Mouse (Mus musculus): Measurements from ENCODE around the gene Ikzf4.
A peak's percentile ranks its signal among the peaks of the same experiment; 100 is the strongest.

The Ikzf4 gene

DNA sequence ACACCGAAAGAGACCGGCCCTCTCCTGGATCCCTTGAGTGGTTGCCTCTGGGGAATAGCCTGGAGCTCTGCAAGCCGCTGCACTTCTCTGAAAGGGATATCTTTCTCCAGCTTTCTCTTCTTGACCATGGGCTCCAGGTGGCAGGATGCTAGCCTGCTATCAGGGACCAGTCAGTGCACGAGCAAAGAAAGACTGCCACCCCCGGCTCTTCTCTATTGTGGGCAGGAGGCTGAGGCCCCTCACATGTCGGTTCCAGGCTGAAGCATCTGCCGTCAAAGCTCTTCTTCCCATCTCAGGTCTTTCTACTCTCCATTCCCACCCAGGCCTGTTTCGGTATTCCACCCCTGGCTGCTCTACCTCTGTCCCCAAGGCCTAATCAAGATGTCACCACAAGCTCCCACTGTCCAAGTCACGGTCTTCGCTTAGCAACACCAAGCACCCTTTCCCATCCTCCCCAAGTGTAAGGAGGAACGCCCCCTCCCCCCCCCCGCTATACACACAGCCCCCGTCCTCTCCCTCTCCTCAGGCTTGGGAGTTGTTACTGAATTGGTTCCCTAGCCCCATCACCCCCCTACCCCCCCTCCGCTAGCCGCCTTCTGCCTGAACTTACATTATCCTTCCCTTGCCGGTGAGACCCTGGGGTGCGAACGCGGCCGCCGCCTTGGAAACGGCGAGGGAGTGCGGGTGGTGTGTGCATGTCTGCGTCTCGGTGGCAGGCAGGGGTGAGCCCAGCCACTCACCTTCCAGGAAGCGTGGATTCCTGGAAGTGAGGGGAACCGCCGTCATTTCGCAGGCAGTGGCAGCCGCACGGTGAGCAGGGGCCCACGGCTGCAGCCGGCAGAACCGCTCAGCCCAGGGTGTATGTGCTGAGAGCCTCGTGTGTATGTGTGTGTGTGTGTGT is at the start of gene Ikzf4:
Gene Ikzf4, minus strand, starts transcription at position 881 of the 901 bp plus-strand sequence.
- DNase-seq (ENCODE audit: low spot score): no peak

DNA sequence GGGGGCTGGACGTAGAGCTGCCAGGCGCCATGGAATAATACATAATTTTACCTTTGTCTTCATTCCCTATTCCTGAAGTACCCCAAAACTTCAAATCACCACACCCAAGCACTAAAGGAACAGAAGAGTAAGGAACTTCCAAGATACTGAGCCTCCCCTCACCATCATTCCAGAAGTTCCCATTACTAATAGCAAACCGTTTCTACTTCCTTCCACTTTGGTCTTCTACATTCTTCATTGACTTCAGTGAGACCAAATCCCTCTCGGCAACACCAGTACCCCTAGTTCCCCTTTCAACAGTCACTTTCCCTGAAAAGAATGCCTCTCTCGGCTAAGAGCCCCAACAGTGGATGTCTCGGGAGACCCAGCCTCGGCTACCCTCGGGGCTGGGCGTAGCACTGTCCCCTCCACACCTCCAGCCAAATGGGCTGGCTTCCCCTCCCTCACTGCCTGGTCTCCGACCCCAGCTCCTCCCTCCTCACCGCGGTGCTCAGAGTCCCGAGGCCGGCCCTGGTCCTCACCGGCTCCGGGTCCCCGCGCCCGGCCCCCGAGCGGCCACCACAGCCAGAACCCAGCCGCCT is 49.7 kb upstream of the Ikzf4 start:
- no peak for DNase-seq (ENCODE audit: low spot score)

DNA sequence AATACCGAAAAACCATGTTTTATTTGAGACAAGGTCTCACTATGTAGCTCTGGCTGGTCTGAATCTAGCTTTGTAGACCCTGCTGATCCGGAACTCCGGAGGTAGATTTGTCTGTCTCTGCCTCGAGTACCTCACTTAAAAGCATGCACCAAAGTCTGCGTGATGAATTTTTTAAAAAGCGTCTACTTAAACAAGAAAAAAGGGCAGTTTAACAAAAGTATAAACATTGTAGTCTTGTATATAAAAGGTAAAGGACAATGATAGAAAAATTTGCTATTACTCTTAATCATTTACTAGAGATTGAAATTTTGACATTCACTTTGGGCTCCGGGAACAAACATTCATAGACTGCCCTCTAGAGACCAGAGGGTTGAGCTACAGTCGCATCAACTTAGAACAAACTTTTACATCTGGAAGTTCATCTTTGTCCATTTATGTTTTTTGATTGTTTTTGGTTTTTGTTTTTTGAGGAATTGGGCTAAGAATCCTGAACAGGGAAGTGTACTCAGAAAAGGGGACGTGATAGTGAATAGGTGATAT is 28.7 kb upstream of the Ikzf4 start:
- DNase-seq (ENCODE audit: low spot score): no peak

GRCm38 (mm10) chr10:128673763-128674468 is 28.1 kb upstream of the Ikzf4 start, which contains the start of gene Suox:
TSS of gene Suox (minus strand) at chr10:128674073.
- peak; percentile 64 for DNase-seq (ENCODE audit: low spot score)

- DNase-seq (ENCODE audit: low spot score): no peak
Observed at GRCm38 (mm10) chr10:128671148-128671547, 25.4 kb upstream of the Ikzf4 start.

- peak; percentile 32 for DNase-seq (ENCODE audit: low spot score)
Observed at GRCm38 (mm10) chr10:128668790-128669672, 23.2 kb upstream of the Ikzf4 start.

- no peak for DNase-seq (ENCODE audit: low spot score)
Observed at GRCm38 (mm10) chr10:128665806-128666205, 20.0 kb upstream of the Ikzf4 start.

- no peak for DNase-seq (ENCODE audit: low spot score)
Observed at GRCm38 (mm10) chr10:128665307-128665706, 19.5 kb upstream of the Ikzf4 start.

DNA sequence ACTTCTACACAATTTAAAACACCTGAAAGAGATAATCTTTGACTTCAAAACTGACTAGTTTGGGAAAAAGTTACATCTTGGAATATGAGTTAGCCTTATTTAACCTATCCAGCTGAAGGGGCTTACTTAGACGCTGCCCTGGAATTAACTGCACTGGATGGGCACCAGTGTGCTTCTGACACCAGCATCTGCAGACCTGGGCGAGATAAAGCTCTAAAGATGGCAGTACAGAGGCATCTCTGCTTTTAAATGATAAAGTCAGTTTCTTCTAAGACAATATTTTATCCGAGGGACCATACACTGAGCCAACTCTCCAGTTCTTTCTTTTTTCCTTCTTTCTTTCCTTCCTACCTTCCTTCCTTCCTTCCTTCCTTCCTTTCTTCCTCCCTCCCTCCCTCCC is 19.0 kb upstream of the Ikzf4 start:
- DNase-seq (ENCODE audit: low spot score): no peak

DNA sequence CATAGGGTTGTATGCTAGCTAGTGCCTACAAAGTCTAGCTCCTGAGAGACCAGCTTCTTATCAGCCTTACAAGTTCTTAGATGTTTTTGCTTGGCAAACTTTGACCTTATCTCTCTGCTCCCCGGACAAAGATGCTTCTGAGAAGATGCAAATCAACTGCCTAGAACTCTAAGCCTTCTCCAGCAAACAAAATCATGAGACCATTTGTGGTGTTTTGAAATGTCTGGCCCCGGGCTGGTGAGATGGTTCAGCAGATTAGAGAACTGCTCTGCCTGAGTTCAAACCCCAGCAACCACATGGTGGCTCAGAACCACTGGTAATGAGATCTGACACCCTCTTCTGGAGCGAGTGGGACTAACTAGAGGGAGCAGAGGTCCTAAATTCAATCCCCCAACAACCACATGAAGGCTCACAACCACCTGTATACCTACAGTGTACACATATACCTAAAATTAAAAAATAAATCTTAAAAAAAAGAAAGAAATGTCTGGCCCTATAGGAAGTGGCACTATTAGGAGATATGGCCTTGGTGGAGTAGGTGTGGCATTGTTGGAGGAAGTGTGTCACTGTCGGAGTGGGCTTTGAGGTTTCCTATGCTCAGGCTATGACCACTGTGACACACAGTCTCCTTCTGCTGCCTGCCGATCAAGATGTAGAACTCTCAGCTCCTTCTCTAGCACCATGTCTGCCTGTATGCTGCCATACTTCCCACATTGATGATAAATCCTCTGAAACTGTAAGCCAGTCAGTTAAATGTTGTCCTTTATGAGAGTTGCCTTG is 17.8 kb upstream of the Ikzf4 start:
- DNase-seq (ENCODE audit: low spot score): no peak

DNA sequence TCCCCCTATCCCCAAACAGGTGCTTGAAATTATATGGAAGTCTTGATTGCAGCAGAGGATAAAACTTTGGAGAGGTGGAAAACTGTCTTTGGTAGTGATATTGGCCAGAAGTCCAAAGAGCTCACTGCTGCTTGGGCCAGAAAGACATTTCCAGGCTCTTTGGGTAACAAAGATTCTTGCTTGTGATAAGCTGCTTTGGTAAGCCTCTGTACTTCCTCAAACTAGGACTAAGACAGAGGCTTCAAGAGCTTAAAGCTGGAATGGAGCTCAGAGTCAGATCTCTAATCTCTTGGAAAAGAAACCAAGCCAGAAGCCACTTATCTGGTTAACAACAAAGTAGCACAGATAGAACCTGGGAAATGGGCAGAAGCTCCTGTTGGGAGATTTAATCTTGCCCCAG is 16.7 kb upstream of the Ikzf4 start:
- no peak for DNase-seq (ENCODE audit: low spot score)

- DNase-seq (ENCODE audit: low spot score): no peak
Observed at GRCm38 (mm10) chr10:128659490-128659889, 13.7 kb upstream of the Ikzf4 start.

GRCm38 (mm10) chr10:128657844-128658243 is 12.1 kb upstream of the Ikzf4 start:
- DNase-seq (ENCODE audit: low spot score): no peak

DNA sequence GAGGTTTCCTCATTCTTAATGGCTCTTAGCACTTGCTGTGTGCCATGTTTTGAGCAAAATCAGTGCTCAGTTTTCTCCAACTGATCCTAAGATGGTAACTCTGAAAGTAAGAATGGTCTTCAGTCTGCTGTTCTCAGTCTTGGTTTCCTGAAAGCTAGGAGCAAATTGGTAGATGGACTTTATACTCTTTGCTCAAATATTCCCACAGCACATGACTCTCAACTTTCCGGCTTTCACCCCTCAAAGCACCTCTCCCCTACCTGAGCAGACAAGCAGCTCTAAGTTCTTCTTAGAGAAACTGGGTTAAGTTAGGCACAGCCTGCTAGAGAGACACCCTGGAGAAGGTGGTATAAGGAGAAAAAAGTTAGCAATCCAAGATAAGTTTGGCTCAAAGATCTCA is 10.9 kb upstream of the Ikzf4 start:
- DNase-seq (ENCODE audit: low spot score): no peak

DNA sequence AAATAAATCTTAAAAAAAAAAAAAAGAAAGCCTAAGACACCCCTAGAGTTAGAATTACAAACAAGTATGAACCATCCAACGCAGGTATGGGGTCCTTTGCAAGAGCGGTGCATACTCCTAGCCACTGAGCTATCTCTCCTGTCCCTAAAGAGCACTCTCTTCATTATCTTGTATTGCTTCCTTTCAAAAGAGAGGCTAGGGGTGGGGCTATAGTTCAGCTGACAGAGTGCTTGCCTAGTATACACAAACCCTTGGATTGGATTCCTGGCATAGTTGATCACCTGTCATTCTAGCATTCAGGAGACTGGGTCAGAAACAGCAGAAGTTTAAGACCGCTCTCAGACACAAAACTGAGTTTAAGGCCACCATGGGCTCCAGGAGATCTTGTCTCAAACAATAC is 9.5 kb upstream of the Ikzf4 start:
- no peak for DNase-seq (ENCODE audit: low spot score)

DNA sequence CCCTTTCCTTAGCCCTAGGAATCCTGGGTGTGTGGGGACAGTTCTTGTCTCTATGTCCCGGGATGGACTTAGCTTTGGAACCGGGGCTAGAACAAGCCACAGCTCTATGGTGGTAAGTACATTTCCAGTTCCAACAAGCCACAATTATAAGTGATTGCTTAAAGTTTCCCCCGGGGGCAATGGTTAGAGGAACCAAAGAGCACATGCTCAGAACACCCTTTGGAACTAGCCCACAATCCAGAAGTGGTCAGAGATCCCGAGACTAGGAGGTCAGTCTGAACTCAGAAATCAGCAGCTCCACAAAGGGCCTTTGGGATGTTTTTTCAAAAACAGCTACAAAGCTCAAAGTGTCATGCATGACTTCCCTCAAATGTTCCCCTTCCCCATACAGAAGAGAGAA is 8.1 kb upstream of the Ikzf4 start:
- DNase-seq (ENCODE audit: low spot score): no peak

- no peak for DNase-seq (ENCODE audit: low spot score)
Observed at GRCm38 (mm10) chr10:128646139-128647089, 623 bp upstream of the Ikzf4 start.

DNA sequence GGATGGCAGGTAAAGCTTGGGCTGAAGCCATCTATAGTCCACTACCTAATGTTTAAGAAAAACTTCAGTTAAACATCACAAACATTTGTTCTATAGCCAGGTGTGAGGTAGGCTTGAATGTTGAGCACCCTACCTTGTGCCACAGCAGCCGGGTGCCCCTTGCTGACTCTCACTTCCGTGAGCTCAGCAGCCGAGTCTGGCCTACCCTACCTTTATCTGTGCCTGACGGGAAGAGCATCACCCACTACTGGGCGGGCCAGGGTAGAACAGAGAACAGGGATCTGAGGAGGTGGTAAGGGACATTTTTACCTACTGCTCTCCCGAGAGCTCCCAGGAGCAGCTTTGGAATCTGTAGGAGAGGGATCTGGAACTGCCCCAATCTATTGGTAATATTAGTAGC is 3.0 kb downstream of the Ikzf4 start:
- DNase-seq (ENCODE audit: low spot score): no peak

DNA sequence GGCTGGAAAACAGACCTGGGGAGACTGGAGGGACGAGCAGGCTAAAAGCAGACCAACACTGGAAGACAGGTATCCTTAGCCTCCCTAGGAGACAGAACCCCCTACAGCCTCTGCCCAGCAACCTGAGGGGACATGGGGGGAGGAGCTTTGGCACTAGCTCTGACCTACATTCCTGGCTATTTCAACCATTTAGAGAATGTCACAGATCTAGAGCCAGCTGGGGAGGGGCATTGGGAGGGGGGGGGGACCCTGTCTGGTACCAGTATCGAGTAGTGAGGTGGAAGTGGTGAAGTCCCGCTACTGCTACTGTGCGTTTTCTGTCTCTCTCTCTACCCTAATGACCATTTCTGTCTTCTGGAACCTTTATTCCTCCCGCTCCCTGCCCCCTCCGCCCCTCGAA is 3.9 kb downstream of the Ikzf4 start:
- no peak for DNase-seq (ENCODE audit: low spot score)

GRCm38 (mm10) chr10:128640891-128641290 is 4.9 kb downstream of the Ikzf4 start:
- no peak for DNase-seq (ENCODE audit: low spot score)
